ENCODE assay signal across 8 mouse cellular contexts in genomic region chr1:153846867-153847266, GRCm38 (mm10). TPM values are rescaled to one million over a fixed set of nuclear protein-coding genes. Genes with fewer than 3 reads are reported as not detected.
A peak's percentile ranks its signal among the peaks of the same experiment; 100 is the strongest.
DNase-seq lines count a peak whose midpoint lies in the region; ATAC-seq lines count a peak whose summit lies in the region.

No protein-coding gene starts in this region.

- H3K27ac ChIP-seq in midbrain, embryonic 16.5 days (ENCODE audit: low read length), result no peak overlapping the region

- H3K4me3 ChIP-seq in midbrain, embryonic 16.5 days (ENCODE audit: low read depth, low read length), result no peak overlapping the region

- no peaks in the 10 kb centered on the region for H3K27me3 ChIP-seq in midbrain, embryonic 16.5 days (ENCODE audit: control insufficient read depth, insufficient read depth, low read depth, low read length)

- no peaks in the 10 kb centered on the region for H3K4me1 ChIP-seq in midbrain, embryonic 16.5 days (ENCODE audit: control insufficient read depth, insufficient read depth, low read length)

- DNase-seq in layer of hippocampus, adult 11-12 months (ENCODE audit: low spot score), result peak; percentile 11
- no peak for DNase-seq in layer of hippocampus, postnatal 25 days (ENCODE audit: extremely low spot score in 1 of 2, low spot score in 1 of 2)
- peak; percentile 68 for DNase-seq in ES-CJ7 (ENCODE audit: low read depth, low spot score)
- DNase-seq in embryo, embryonic 10 days (ENCODE audit: low spot score), result peak; percentile 82
- no peak for DNase-seq in spleen, postnatal 10 days (ENCODE audit: low spot score in 2 of 2)
- no peak for DNase-seq in gastrocnemius, adult 8-10 months (ENCODE audit: low spot score in 2 of 2)

- WGBS in midbrain, embryonic 16.5 days, result 30% methylated on average over 6 of the region's 6 CpGs

- H3K9ac ChIP-seq in midbrain, embryonic 16.5 days (ENCODE audit: low read depth, low read length), result no peak overlapping the region

- ATAC-seq in midbrain, embryonic 16.5 days, result peak; percentile 62; the same call in 1 of the 2 replicates
- ATAC-seq in erythroid progenitor cell, adult 5-6 weeks (replicated peaks; ENCODE audit: low FRiP score, poor library complexity, severe bottlenecking), result no peak

- no peaks in the 10 kb centered on the region for H3K9me3 ChIP-seq in midbrain, embryonic 16.5 days (replicated peaks; ENCODE audit: control insufficient read depth, low read length, poor library complexity, severe bottlenecking)

- no peak overlapping the region for H3K4me2 ChIP-seq in midbrain, embryonic 16.5 days (ENCODE audit: low read length)

- no peaks in the 10 kb centered on the region for H3K36me3 ChIP-seq in midbrain, embryonic 16.5 days (ENCODE audit: control insufficient read depth, insufficient read depth, low read length)

RNA-seq across cellular contexts. Expression of gene Rgsl1, which starts 2.9 kb away (rescaled TPM):
- total RNA-seq in layer of hippocampus, postnatal 25 days (2021), result 1 to 10 TPM in 1 of 2 experiments, under 1 TPM in 1; 0.64 to 1.2 TPM
- 0.10 and 0.19 TPM in 2 replicates for polyA plus RNA-seq in midbrain, embryonic 16.5 days (2015; fragmentation: Nextera tagmentation; extraction: Ambion mirVana)
- not detected in 2 replicates for total RNA-seq in erythroid progenitor cell, adult 5-6 weeks (2015; ENCODE audit: low replicate concordance)
- total RNA-seq in erythroid progenitor cell, adult 5-6 weeks (2017; ENCODE audit: low replicate concordance), result not detected in 2 replicates
- total RNA-seq in gastrocnemius, adult 8-10 months (2022), result under 1 TPM in 1 of 4 experiments, not detected in 3; 0.09 TPM

RNA-seq across cellular contexts. Expression of gene Teddm1b, which starts 27.3 kb away (rescaled TPM):
- not detected for total RNA-seq in layer of hippocampus, postnatal 25 days (2021)
- polyA plus RNA-seq in midbrain, embryonic 16.5 days (2015; fragmentation: Nextera tagmentation; extraction: Ambion mirVana), result 0.28 and 0.35 TPM in 2 replicates
- not detected in 2 replicates for total RNA-seq in erythroid progenitor cell, adult 5-6 weeks (2015; ENCODE audit: low replicate concordance)
- total RNA-seq in erythroid progenitor cell, adult 5-6 weeks (2017; ENCODE audit: low replicate concordance), result 0.13 TPM in 1 of 2 replicates, not detected in the other
- total RNA-seq in gastrocnemius, adult 8-10 months (2022), result not detected

RNA-seq across cellular contexts. Expression of gene Teddm1a, which starts 44.7 kb away (rescaled TPM):
- total RNA-seq in layer of hippocampus, postnatal 25 days (2021), result not detected
- polyA plus RNA-seq in midbrain, embryonic 16.5 days (2015; fragmentation: Nextera tagmentation; extraction: Ambion mirVana), result not detected in 2 replicates
- not detected in 2 replicates for total RNA-seq in erythroid progenitor cell, adult 5-6 weeks (2015; ENCODE audit: low replicate concordance)
- total RNA-seq in erythroid progenitor cell, adult 5-6 weeks (2017; ENCODE audit: low replicate concordance), result not detected in 2 replicates
- total RNA-seq in gastrocnemius, adult 8-10 months (2022), result not detected

RNA-seq across cellular contexts. Expression of gene Glul, which starts 52.9 kb away (rescaled TPM):
- total RNA-seq in layer of hippocampus, postnatal 25 days (2021), result 1,000 to 10,000 TPM; 1,489 to 1,771 TPM
- 145 and 159 TPM in 2 replicates for polyA plus RNA-seq in midbrain, embryonic 16.5 days (2015; fragmentation: Nextera tagmentation; extraction: Ambion mirVana)
- 72.9 and 80.7 TPM in 2 replicates for total RNA-seq in erythroid progenitor cell, adult 5-6 weeks (2015; ENCODE audit: low replicate concordance)
- total RNA-seq in erythroid progenitor cell, adult 5-6 weeks (2017; ENCODE audit: low replicate concordance), result 123 and 127 TPM in 2 replicates
- total RNA-seq in gastrocnemius, adult 8-10 months (2022), result 100 to 1,000 TPM; 294 to 919 (median 442) TPM

RNA-seq across cellular contexts. Expression of gene Teddm2, which starts 53.2 kb away (rescaled TPM):
- total RNA-seq in layer of hippocampus, postnatal 25 days (2021), result 1 to 10 TPM; 1.6 to 1.7 TPM
- polyA plus RNA-seq in midbrain, embryonic 16.5 days (2015; fragmentation: Nextera tagmentation; extraction: Ambion mirVana), result 0.96 and 1.3 TPM in 2 replicates
- 0.72 TPM in 1 of 2 replicates, not detected in the other for total RNA-seq in erythroid progenitor cell, adult 5-6 weeks (2015; ENCODE audit: low replicate concordance)
- total RNA-seq in erythroid progenitor cell, adult 5-6 weeks (2017; ENCODE audit: low replicate concordance), result 0.61 and 1.9 TPM in 2 replicates
- total RNA-seq in gastrocnemius, adult 8-10 months (2022), result 1 to 10 TPM; 1.7 to 2.9 (median 2.4) TPM

Comparison
In these comparisons a context has a peak if more than half of its experiments do, and no peak if none do; other contexts are left out.
1. DNase-seq: peak in layer of hippocampus, adult 11-12 months (single experiment), ES-CJ7 (single experiment) and embryo, embryonic 10 days (single experiment); none in layer of hippocampus, postnatal 25 days (0 of 2), spleen, postnatal 10 days (0 of 2) and gastrocnemius, adult 8-10 months (0 of 2).